Mouse (Mus musculus) embryonic stem cell, embryonic (primary cell): ENCODE results near the gene Kirrel.

Source experiments
- CTCF ChIA-PET, 4 experiments: fragments of 300-600 bp in 2 of 4; fragments of 350-600 bp in 2 of 4; sonication (Branson Sonifier 250); formaldehyde crosslinking; loops; one replicate each; lab custom pipeline; 2022; ENCODE audit warnings: inconsistent platforms in 2 of 4; lab: Charles Lee
- POLR2A ChIA-PET, 4 experiments: fragments of 300-600 bp in 2 of 4; fragments of 350-600 bp in 2 of 4; sonication (Branson Sonifier 250); formaldehyde crosslinking; loops; one replicate each; lab custom pipeline; 2022; ENCODE audit warnings: antibody characterized with exemption in 4 of 4, inconsistent platforms in 1 of 4; lab: Charles Lee

Gene Kirrel

DNA sequence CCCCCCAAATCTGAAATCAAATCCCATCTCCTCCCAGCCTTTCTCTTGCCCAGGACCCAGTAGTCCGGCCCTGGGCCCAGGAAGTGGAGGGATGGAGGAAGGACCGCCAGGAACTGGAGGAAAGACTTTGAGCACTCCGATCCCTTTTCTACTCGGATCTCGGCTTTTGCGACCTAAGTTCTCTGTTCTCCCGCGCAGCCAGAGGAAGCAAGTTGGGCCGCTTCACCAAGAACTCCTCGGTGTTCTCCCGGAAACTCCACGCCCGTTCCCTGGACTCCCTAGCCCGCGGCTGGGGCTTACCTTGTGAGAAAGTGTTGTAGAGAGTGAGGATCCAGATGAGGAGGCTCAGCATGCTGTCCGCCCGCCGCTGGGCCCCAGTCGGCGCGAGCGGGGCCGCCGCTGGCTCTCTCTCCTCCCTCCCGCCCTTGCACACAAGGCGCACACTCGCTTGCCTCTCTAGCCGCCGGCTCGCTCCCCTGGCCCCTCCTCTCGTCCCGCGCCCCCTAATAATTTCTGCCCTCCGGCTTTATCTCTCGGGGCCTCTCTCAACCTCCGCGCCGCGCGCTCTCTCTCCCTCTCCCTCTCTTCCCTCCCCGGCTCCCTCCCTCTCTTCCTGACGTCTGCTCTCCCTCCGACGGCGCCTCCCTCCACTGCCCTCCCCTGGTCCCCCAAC is at the start of gene Kirrel:
Kirrel (minus strand) TSS at position 652 of the 673 bp plus-strand sequence.
- ChIA-PET CTCF (interaction anchor here (0.6 to 1.7 kb wide), 13 partner anchors 9 to 388 kb away, joined by 3 to 24 read pairs (median 5); no protein-coding TSS in a partner anchor), POLR2A (interaction anchor here (1.0 to 13.8 kb wide), 17 partner anchors 10 to 144 kb away, joined by 3 to 248 read pairs (median 5); no protein-coding TSS in a partner anchor)

GRCm38 (mm10) chr3:87223636-87224035 is 49.1 kb upstream of the Kirrel start:
- ChIA-PET POLR2A (interaction anchor here in 1 of 4 experiments (0.6 kb wide), 1 partner anchor 202 kb away, joined by 3 read pairs; no protein-coding TSS in a partner anchor), CTCF (no interaction called here)

DNA sequence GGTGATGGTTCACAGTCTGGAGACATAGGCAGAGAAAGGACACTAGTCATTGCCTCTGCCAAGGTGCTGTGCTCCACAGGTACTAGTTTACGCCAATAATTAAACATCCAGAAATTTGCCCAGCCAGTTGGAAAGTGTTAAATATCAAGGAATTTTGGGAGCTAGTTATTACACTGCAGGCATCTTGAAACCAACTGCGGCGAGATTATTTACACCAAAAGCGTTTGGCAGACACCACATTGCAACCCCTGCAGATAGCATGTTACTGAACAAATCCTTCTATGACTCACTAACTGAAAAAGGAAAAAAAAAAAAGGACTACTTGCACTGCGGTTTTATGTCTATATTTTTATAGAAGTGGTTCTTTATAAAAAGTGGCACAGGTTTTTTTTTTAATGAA is 47.8 kb upstream of the Kirrel start:
- CTCF ChIA-PET = no interaction called here
- POLR2A ChIA-PET = no interaction called here

DNA sequence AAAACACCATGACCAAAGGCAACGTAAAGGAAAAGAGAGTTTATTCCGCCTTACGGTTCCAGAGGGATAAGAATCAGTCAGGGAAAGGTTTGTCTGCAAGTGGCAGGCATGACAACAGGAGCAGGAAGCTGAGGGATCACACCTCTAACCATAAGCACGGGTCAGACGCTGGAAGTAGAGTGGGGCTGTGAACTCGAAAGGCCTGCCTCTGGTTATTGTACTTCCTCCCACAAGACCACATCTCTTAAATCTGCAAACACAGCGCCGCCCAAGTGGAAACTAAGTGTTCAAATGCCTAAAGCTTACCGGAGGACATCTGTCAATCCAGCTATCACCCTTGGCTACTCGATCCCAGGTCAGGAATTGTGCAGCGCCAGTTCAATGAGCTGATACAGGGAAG is 40.6 kb upstream of the Kirrel start:
- ChIA-PET POLR2A (interaction anchor here (0.5 to 1.0 kb wide), 7 partner anchors 17 to 864 kb away, joined by 3 to 4 read pairs (median 3); no protein-coding TSS in a partner anchor), CTCF (interaction anchor here in 3 of 4 experiments (0.7 to 1.2 kb wide), 3 partner anchors 24 to 182 kb away, joined by 3 read pairs; no protein-coding TSS in a partner anchor)

DNA sequence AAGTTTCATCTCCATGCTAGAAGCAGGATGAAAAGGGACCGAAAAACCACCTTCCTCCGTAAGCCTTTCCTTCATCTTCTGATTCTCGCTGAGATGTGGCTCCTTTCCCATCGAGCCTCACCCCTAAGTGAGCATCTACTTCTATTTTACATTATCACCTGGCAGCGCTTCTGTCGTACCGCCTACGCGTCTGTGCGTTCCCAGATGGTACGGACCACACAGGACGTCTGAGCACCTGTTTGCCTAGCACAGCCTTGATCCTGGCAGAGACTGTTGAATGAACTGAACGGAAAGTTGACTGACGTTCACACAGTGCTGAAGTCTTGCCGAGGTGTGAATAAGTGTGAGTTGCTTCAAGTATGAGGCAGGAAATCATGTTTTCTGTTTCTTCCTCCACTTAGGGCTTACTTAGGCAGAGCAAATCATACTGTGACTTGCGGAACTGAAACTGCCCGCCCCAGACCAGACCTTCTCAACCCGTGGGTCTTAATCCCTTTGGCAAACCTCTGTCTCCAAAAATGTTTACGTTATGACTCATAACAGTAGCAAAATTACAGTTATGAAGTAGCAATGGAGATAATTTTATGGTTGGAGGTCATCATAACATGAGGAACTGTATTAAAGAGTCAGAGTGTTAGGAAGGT is 39.8 kb upstream of the Kirrel start:
- CTCF ChIA-PET = interaction anchor here in 1 of 4 experiments (0.6 to 1.2 kb wide), 2 partner anchors 181 to 816 kb away, joined by 3 read pairs; no protein-coding TSS in a partner anchor
- POLR2A ChIA-PET = interaction anchor here in 2 of 4 experiments (1.0 kb wide), 2 partner anchors 20 to 65 kb away, joined by 3 read pairs; no protein-coding TSS in a partner anchor

DNA sequence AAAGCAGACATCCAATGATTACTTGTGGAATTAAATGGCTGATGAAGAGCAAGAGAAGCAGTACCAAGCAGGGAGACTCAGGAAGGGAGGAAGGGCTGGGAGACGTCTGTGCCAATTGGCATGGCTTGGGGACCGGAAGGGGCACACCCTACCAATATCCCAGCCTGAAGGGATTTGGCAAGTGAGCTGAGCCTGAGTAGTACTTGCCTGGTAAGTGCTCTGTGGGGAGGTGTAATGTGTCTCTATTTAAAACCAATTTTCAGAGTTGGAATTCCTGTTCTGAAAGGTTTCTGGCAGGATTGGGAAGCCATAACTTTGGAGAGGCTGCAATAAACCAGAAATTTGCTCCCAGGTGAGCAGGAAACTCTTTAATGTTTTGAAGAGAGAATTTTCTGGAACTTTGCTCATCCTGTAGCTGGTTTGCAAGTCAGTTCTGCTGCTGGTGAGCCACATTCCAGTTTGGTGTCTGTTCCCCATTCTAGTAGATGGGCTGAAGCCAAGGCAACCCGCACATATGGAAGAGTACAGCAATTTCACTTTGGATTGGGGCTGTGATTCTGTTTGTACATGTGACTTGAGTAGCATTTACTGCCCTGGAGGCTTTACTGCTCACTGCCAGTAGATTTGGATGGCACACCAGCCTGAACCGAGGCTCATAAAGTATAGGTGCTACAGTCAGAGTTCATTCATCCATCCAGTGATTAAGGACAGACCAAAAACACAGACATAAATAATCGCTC is 32.0 kb upstream of the Kirrel start:
- ChIA-PET CTCF (no interaction called here), POLR2A (no interaction called here)

DNA sequence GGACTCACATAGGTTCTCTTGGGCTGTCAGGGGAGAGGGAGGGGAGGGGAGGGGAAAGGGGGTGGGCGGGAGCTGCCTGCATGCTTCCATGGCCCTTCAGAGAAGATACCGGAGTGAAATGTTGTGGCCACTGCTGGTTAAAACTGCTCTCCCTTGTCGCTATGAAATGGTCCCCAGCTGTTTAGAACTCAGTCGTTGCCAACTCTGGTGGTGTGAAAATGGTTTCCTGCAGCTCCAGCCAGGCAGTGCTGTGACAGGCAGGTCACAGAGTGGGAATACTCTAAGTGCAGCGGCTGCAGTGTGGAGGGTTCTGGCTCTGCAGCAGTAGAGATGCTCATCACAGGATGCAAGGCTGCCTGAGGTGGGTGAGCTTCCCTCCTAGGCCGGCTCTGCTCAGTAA is 22.1 kb upstream of the Kirrel start:
- POLR2A ChIA-PET = interaction anchor here in 3 of 4 experiments (0.6 to 4.2 kb wide), 9 partner anchors 8 to 175 kb away, joined by 3 to 34 read pairs (median 4); no protein-coding TSS in a partner anchor
- CTCF ChIA-PET = interaction anchor here in 2 of 4 experiments (0.6 to 1.0 kb wide), 2 partner anchors 21 to 764 kb away, joined by 3 read pairs; no protein-coding TSS in a partner anchor

- ChIA-PET POLR2A (interaction anchor here in 3 of 4 experiments (0.5 to 6.5 kb wide), 17 partner anchors 8 to 366 kb away, joined by 3 to 62 read pairs (median 3); no protein-coding TSS in a partner anchor), CTCF (no interaction called here)
Observed at GRCm38 (mm10) chr3:87195041-87195440, 20.5 kb upstream of the Kirrel start.

DNA sequence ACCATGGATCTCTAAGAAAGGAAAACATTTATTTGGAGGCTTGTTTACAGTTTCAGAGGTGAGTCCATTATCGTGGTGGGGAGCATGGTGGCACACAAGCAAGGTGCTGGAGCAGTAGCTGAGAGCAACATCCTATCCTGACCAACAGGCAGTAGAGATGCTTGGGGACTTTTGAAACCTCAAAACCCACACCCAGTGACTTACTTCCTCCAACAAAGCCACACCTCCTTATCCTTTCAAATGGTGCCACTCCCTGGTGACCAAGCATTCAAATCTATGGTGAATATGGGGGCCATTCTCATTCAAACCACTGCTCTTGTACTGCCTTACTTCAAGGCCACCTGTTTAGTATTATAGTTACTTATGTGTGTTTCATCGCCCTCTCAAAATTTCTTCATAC is 20.0 kb upstream of the Kirrel start:
- ChIA-PET POLR2A (interaction anchor here (0.6 to 6.5 kb wide), 17 partner anchors 8 to 126 kb away, joined by 3 to 62 read pairs (median 4); no protein-coding TSS in a partner anchor), CTCF (no interaction called here)

GRCm38 (mm10) chr3:87193756-87194155 is 19.2 kb upstream of the Kirrel start:
- ChIA-PET CTCF (interaction anchor here in 1 of 4 experiments (0.6 kb wide), 1 partner anchor 162 kb away, joined by 3 read pairs; no protein-coding TSS in a partner anchor), POLR2A (interaction anchor here in 2 of 4 experiments (0.8 to 6.5 kb wide), 9 partner anchors 10 to 62 kb away, joined by 3 to 62 read pairs (median 4); no protein-coding TSS in a partner anchor)

DNA sequence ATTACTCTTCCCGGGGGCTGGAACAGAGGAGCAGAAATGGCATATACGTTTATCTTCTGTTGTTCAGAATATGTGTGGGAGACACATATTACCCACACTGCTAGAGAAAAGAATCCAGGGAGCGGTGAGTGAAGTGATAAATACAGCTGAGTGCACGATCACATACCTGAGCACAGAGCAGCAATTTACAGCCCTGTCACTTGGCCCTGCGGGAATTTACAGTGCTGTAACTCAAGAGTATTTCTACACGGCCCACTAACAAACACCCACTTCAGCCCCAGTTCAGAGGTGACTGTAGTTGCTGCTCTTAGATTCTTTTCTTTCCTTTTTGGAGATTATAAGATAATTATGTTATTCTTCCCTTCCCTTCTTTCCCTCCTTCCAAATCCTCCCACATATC is 18.8 kb upstream of the Kirrel start:
- ChIA-PET CTCF (interaction anchor here in 1 of 4 experiments (0.6 kb wide), 1 partner anchor 161 kb away, joined by 3 read pairs; no protein-coding TSS in a partner anchor), POLR2A (interaction anchor here in 2 of 4 experiments (1.1 to 6.5 kb wide), 8 partner anchors 14 to 61 kb away, joined by 4 to 62 read pairs (median 8); no protein-coding TSS in a partner anchor)

- ChIA-PET POLR2A (interaction anchor here in 2 of 4 experiments (1.2 to 3.0 kb wide), 3 partner anchors 18 to 25 kb away, joined by 3 to 17 read pairs (median 4); no protein-coding TSS in a partner anchor), CTCF (interaction anchor here in 1 of 4 experiments (2.2 kb wide), 1 partner anchor 143 kb away, joined by 11 read pairs; no protein-coding TSS in a partner anchor)
Observed at GRCm38 (mm10) chr3:87176687-87177086, 2.1 kb upstream of the Kirrel start.

DNA sequence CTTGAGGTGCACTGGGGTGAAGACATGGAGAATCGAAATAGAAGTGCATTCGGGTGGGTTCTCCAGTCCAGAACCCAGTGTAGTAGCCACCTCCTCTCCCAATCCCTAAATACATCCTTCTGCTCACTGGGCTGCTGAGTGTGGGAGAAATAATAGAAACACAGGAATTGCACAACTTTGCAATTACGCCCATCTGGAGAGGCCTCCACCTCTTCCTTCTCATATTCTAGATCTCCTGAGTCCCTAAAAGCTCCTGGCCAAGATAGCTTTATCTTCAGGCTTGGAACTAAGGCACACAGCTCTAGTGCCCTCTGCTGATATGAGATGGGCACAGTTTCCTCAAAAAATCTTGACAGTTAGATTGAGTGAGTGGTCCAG is 880 bp upstream of the Kirrel start:
- CTCF ChIA-PET = interaction anchor here (0.5 to 2.2 kb wide), 38 partner anchors 9 to 387 kb away, joined by 3 to 24 read pairs (median 4); no protein-coding TSS in a partner anchor
- POLR2A ChIA-PET = interaction anchor here in 3 of 4 experiments (0.8 to 3.0 kb wide), 16 partner anchors 9 to 145 kb away, joined by 3 to 17 read pairs (median 4); no protein-coding TSS in a partner anchor

DNA sequence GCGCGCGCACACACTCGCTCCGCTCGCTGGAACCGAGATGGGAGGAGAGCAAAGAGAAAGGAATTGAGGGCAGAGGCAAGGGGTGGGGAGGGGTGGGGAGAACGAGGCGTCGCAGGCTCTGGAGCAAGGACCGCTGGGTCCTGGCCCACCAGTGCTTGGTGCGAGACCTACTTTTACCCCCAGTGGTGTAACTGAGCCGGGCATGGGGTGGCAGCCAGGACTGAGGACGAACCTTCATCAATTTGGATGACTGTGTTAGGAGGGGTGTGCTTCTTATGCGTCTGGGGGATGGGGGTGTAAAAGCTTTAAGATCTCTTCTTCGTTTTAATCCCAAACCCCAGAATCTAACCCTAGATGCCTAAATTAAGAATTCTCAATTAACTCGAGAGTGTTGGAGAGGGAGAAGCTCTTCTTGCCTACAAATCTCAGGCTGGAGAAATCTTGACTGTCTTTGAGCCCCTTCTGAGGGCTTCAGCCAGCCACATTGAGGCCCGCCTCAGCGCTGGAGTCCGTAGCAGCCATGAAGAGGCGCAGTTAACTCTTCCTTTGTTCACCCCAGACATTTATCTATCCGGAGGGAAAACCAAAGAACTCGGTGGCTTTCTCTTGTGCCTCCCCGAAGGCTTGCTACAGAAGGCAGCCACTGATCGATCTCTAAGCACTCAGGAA is 356 bp upstream of the Kirrel start:
- POLR2A ChIA-PET = interaction anchor here in 3 of 4 experiments (0.8 to 3.0 kb wide), 15 partner anchors 10 to 144 kb away, joined by 3 to 17 read pairs (median 4); no protein-coding TSS in a partner anchor
- CTCF ChIA-PET = interaction anchor here (0.5 to 2.2 kb wide), 38 partner anchors 10 to 388 kb away, joined by 3 to 24 read pairs (median 4); no protein-coding TSS in a partner anchor

GRCm38 (mm10) chr3:87173486-87174085 is 961 bp downstream of the Kirrel start:
- POLR2A ChIA-PET = interaction anchor here (0.6 to 13.8 kb wide), 20 partner anchors 9 to 81 kb away, joined by 3 to 248 read pairs (median 4); no protein-coding TSS in a partner anchor
- CTCF ChIA-PET = interaction anchor here in 2 of 4 experiments (0.6 to 0.7 kb wide), 4 partner anchors 23 to 935 kb away, joined by 3 to 4 read pairs (median 4); no protein-coding TSS in a partner anchor

DNA sequence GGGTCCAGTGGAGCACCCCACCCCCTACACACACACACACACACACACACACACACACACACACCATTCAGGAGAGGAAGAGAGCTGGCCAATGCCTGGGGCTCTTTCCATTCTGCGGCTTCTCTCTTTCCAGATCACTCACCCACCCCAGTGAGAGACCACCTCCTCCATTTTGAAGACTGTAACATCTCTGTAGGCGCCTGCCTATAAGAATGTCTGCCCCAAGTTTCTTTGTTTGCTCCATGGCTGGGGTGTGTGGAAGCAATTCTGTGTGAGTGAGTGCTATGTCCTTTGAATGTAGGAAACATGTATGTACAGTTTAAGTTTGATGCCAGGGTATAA is 1.5 kb downstream of the Kirrel start:
- CTCF ChIA-PET = interaction anchor here in 2 of 4 experiments (0.7 to 0.9 kb wide), 4 partner anchors 23 to 935 kb away, joined by 3 to 4 read pairs (median 3); no protein-coding TSS in a partner anchor
- POLR2A ChIA-PET = interaction anchor here (0.6 to 13.8 kb wide), 26 partner anchors 8 to 91 kb away, joined by 3 to 248 read pairs (median 4); no protein-coding TSS in a partner anchor
